In genomic region chr12:3778286-3778685, GRCm38 (mm10) we compare ENCODE assay signal across 29 mouse cellular contexts. TPM values are rescaled to one million over a fixed set of nuclear protein-coding genes. Genes with fewer than 3 reads are reported as not detected.
DNase-seq lines count a peak whose midpoint lies in the region; ATAC-seq and TF ChIP-seq lines count a peak whose summit lies in the region.
"Had no signal": no experiment of that assay in that cellular context is flagged by ENCODE, and none has a peak within 500 bp of the region (broad histone marks: within the 10 kb centered on the region; RNA-seq: fewer than 3 reads in every experiment).

No protein-coding gene starts in this region.

- peaks cover 8% of the 10 kb centered on the region; the same call in 1 of the 2 replicates for H3K36me3 ChIP-seq in kidney, embryonic 16.5 days (ENCODE audit: insufficient read depth, low read length)
- H3K36me3 ChIP-seq: heart, embryonic 15.5 days; liver, embryonic 13.5 days; midbrain, embryonic 15.5 days; stomach, embryonic 15.5 days had no signal

- no peaks in the 10 kb centered on the region for H3K27me3 ChIP-seq in kidney, embryonic 16.5 days (ENCODE audit: insufficient read depth, low read length)
- H3K27me3 ChIP-seq: embryonic facial prominence, embryonic 13.5 days; heart, embryonic 15.5 days; liver, embryonic 13.5 days; midbrain, embryonic 15.5 days; neural tube, embryonic 15.5 days; Patski; stomach, embryonic 15.5 days had no signal

- peak overlapping the region; percentile 37; the same call in 1 of the 2 replicates for H3K27ac ChIP-seq in left cerebral cortex, adult 2 months
- H3K27ac ChIP-seq in kidney, embryonic 16.5 days (ENCODE audit: low read length): peak overlapping the region; percentile 66
- H3K27ac ChIP-seq: embryonic facial prominence, embryonic 13.5 days; heart, embryonic 15.5 days; midbrain, embryonic 10.5 days; midbrain, embryonic 15.5 days; neural tube, embryonic 15.5 days; stomach, embryonic 15.5 days had no signal

- WGBS in kidney, embryonic 16.5 days: 71% methylated on average over 6 of the region's 6 CpGs

- 0 out of 2 replicates have a peak overlapping the region, but pooled peaks have one; percentile 14 for H3K9ac ChIP-seq in kidney, embryonic 16.5 days (replicated peaks; ENCODE audit: low read length)
- H3K9ac ChIP-seq: embryonic facial prominence, embryonic 13.5 days; heart, embryonic 15.5 days; liver, embryonic 13.5 days; midbrain, embryonic 15.5 days; neural tube, embryonic 15.5 days; stomach, embryonic 15.5 days had no signal

- H3K4me2 ChIP-seq in kidney, embryonic 16.5 days (replicated peaks; ENCODE audit: low read depth, low read length): no peak overlapping the region
- H3K4me2 ChIP-seq: embryonic facial prominence, embryonic 13.5 days; heart, embryonic 15.5 days; liver, embryonic 13.5 days; midbrain, embryonic 15.5 days; neural tube, embryonic 15.5 days; stomach, embryonic 15.5 days had no signal

- H3K4me3 ChIP-seq in left cerebral cortex, adult 2 months: no peak overlapping the region
- no peak overlapping the region for H3K4me3 ChIP-seq in kidney, embryonic 16.5 days (ENCODE audit: low read length)
- H3K4me3 ChIP-seq: embryonic facial prominence, embryonic 13.5 days; heart, embryonic 10.5 days; heart, embryonic 15.5 days; liver, embryonic 13.5 days; midbrain, embryonic 10.5 days; midbrain, embryonic 15.5 days; neural tube, embryonic 15.5 days; stomach, embryonic 15.5 days had no signal

- ATAC-seq in kidney, embryonic 16.5 days (ENCODE audit: low FRiP score, low TSS enrichment): no peak
- ATAC-seq: hindbrain, embryonic 16.5 days; lung, postnatal 0 days; midbrain, embryonic 15.5 days had no signal

- H3K4me1 ChIP-seq in kidney, embryonic 16.5 days (ENCODE audit: insufficient read depth, low read length): peaks cover 57% of the 10 kb centered on the region

- H3K9me3 ChIP-seq in kidney, embryonic 16.5 days (ENCODE audit: low read length): no peaks in the 10 kb centered on the region
- H3K9me3 ChIP-seq: embryonic facial prominence, embryonic 13.5 days; heart, embryonic 10.5 days; heart, embryonic 15.5 days; liver, embryonic 13.5 days; midbrain, embryonic 10.5 days; midbrain, embryonic 15.5 days; neural tube, embryonic 15.5 days; stomach, embryonic 15.5 days had no signal

- TF ChIP-seq CTCF in left cerebral cortex, adult 2 months (IDR thresholded peaks at IDR 0.05): no peak

- DNase-seq in left cerebral cortex, adult 2 months (ENCODE audit: extremely low spot score in 1 of 2, low spot score in 2 of 2): no peak
- no peak for DNase-seq in left cerebral cortex, postnatal 25 days (ENCODE audit: low spot score in 2 of 2)
- peak; percentile 55 to 58 for DNase-seq in kidney, postnatal 36 days
- DNase-seq in cerebellum, adult 9-11 months: no peak
- no peak for DNase-seq in liver
- no peak for DNase-seq in thymus, postnatal 0 days (ENCODE audit: low spot score)
- DNase-seq: adrenal gland, postnatal 10 days; cerebellum, adult 11 months; cerebellum, adult 9-10 months; gastrocnemius, postnatal 14 days; heart, adult 11 months; left cerebral cortex, postnatal 4 days; liver, embryonic 13.5 days; lung, adult 18-20 months; lung, postnatal 4 days; retina, postnatal 1 day; right cerebral cortex, postnatal 25 days; thymus, postnatal 25 days had no signal

- intact Hi-C loops in left cerebral cortex, adult 2 months (cut with DNase I): no loop called here
- intact Hi-C loops in left cerebral cortex, postnatal 25 days (cut with DNase I): no loop called here

RNA-seq across cellular contexts. Expression of gene Dnmt3a, which starts 27.5 kb away (rescaled TPM):
- total RNA-seq in left cerebral cortex, adult 2 months (2021): 100 to 1,000 TPM in 1 of 2 experiments, 10 to 100 TPM in 1; 99.8 to 116 TPM
- total RNA-seq in left cerebral cortex, postnatal 25 days (2021): 100 to 1,000 TPM; 138 to 148 TPM
- 82.9 and 88.1 TPM in 2 replicates for polyA plus RNA-seq in kidney, embryonic 16.5 days (2015; fragmentation: Nextera tagmentation; extraction: Ambion mirVana)
- polyA plus RNA-seq in thymus, postnatal 0 days (2015; fragmentation: Nextera tagmentation; extraction: Ambion mirVana): 86.5 and 86.6 TPM in 2 replicates

Comparison
In these comparisons a context has a peak if more than half of its experiments do, and no peak if none do; other contexts are left out.
1. DNase-seq: peak in kidney, postnatal 36 days (2 of 2); none in left cerebral cortex, adult 2 months (0 of 2), left cerebral cortex, postnatal 25 days (0 of 2), cerebellum, adult 9-11 months (single experiment), liver (single experiment) and thymus, postnatal 0 days (single experiment).